Comparison of ENCODE assay signal across 8 mouse cellular contexts in genomic region chr5:124027702-124028470, GRCm38 (mm10). TPM values are rescaled to one million over a fixed set of nuclear protein-coding genes. Genes with fewer than 3 reads are reported as not detected.
A peak's percentile ranks its signal among the peaks of the same experiment; 100 is the strongest.
DNase-seq lines count a peak whose midpoint lies in the region; ATAC-seq lines count a peak whose summit lies in the region.

No protein-coding gene starts in this region.

- no peaks in the 10 kb centered on the region for H3K27me3 ChIP-seq in kidney, embryonic 15.5 days
- no peaks in the 10 kb centered on the region for H3K27me3 ChIP-seq in embryonic facial prominence, embryonic 11.5 days (ENCODE audit: control insufficient read depth, insufficient read depth, low read length)
- no peaks in the 10 kb centered on the region for H3K27me3 ChIP-seq in forebrain, embryonic 16.5 days (replicated peaks; ENCODE audit: control insufficient read depth, insufficient read depth, low read length)
- no peaks in the 10 kb centered on the region for H3K27me3 ChIP-seq in midbrain, embryonic 14.5 days (ENCODE audit: control insufficient read depth, insufficient read depth, low read length)

- ATAC-seq in kidney, embryonic 15.5 days (replicated peaks; ENCODE audit: low FRiP score) = no peak
- ATAC-seq in embryonic facial prominence, embryonic 11.5 days (replicated peaks; ENCODE audit: insufficient number of reproducible peaks, low FRiP score, low TSS enrichment, low read depth) = no peak
- no peak for ATAC-seq in forebrain, embryonic 16.5 days
- ATAC-seq in midbrain, embryonic 14.5 days (ENCODE audit: low FRiP score, low TSS enrichment) = no peak

- no peaks in the 10 kb centered on the region for H3K9me3 ChIP-seq in kidney, embryonic 15.5 days (replicated peaks)
- no peaks in the 10 kb centered on the region for H3K9me3 ChIP-seq in embryonic facial prominence, embryonic 11.5 days (replicated peaks; ENCODE audit: control insufficient read depth, low read length)
- no peaks in the 10 kb centered on the region for H3K9me3 ChIP-seq in forebrain, embryonic 16.5 days (ENCODE audit: control insufficient read depth, low read length)
- H3K9me3 ChIP-seq in midbrain, embryonic 14.5 days (ENCODE audit: control insufficient read depth, low read length) = no peaks in the 10 kb centered on the region

- 69% methylated on average over 19 of the region's 19 CpGs for WGBS in kidney, embryonic 15.5 days
- WGBS in embryonic facial prominence, embryonic 11.5 days = 78% methylated on average over 19 of the region's 19 CpGs
- WGBS in forebrain, embryonic 16.5 days = 43% methylated on average over 19 of the region's 19 CpGs
- 38% methylated on average over 19 of the region's 19 CpGs for WGBS in midbrain, embryonic 14.5 days

- peak overlapping the region; percentile 12; the same call in 1 of the 2 replicates for H3K4me2 ChIP-seq in kidney, embryonic 15.5 days
- no peak overlapping the region for H3K4me2 ChIP-seq in embryonic facial prominence, embryonic 11.5 days (ENCODE audit: low read depth, low read length)
- H3K4me2 ChIP-seq in forebrain, embryonic 16.5 days (ENCODE audit: low read length) = peak overlapping the region; percentile 32
- H3K4me2 ChIP-seq in midbrain, embryonic 14.5 days (ENCODE audit: low read length) = peak overlapping the region; percentile 83

- peaks cover 84% of the 10 kb centered on the region for H3K4me1 ChIP-seq in kidney, embryonic 15.5 days
- H3K4me1 ChIP-seq in embryonic facial prominence, embryonic 11.5 days (ENCODE audit: control insufficient read depth, insufficient read depth, low read length) = no peaks in the 10 kb centered on the region; the same call in 1 of the 2 replicates
- H3K4me1 ChIP-seq in forebrain, embryonic 16.5 days (replicated peaks; ENCODE audit: control insufficient read depth, insufficient read depth, low read length) = peaks cover 68% of the 10 kb centered on the region
- H3K4me1 ChIP-seq in midbrain, embryonic 14.5 days (ENCODE audit: control insufficient read depth, insufficient read depth, low read length) = peaks cover 51% of the 10 kb centered on the region

- H3K9ac ChIP-seq in kidney, embryonic 15.5 days = no peak overlapping the region
- no peak overlapping the region for H3K9ac ChIP-seq in embryonic facial prominence, embryonic 11.5 days (replicated peaks; ENCODE audit: low read length)
- no peak overlapping the region for H3K9ac ChIP-seq in forebrain, embryonic 16.5 days (replicated peaks; ENCODE audit: low read depth, low read length)
- H3K9ac ChIP-seq in midbrain, embryonic 14.5 days (replicated peaks; ENCODE audit: low read length) = peak overlapping the region; percentile 16; the same call in 1 of the 2 replicates

- no peak for DNase-seq in kidney, adult 11 months
- no peak for DNase-seq in embryonic facial prominence, embryonic 11.5 days (ENCODE audit: low spot score)
- no peak for DNase-seq in midbrain, embryonic 14.5 days
- DNase-seq in thymus, postnatal 14 days = no peak
- no peak for DNase-seq in right cerebral cortex, postnatal 25 days
- DNase-seq in left cerebral cortex, adult 18-20 months (ENCODE audit: low spot score in 2 of 2) = no peak

- H3K36me3 ChIP-seq in kidney, embryonic 15.5 days = no peaks in the 10 kb centered on the region
- no peaks in the 10 kb centered on the region; the same call in 1 of the 2 replicates for H3K36me3 ChIP-seq in embryonic facial prominence, embryonic 11.5 days (replicated peaks; ENCODE audit: control insufficient read depth, insufficient read depth, low read depth, low read length)
- H3K36me3 ChIP-seq in forebrain, embryonic 16.5 days (ENCODE audit: control insufficient read depth, insufficient read depth) = no peaks in the 10 kb centered on the region
- H3K36me3 ChIP-seq in midbrain, embryonic 14.5 days (ENCODE audit: control insufficient read depth, insufficient read depth, low read length) = no peaks in the 10 kb centered on the region

- no peak overlapping the region for H3K4me3 ChIP-seq in kidney, embryonic 15.5 days (replicated peaks)
- no peak overlapping the region for H3K4me3 ChIP-seq in embryonic facial prominence, embryonic 11.5 days (ENCODE audit: low read depth, low read length)
- no peak overlapping the region for H3K4me3 ChIP-seq in forebrain, embryonic 16.5 days (replicated peaks; ENCODE audit: low read length)
- no peak overlapping the region; the same call in 1 of the 2 replicates for H3K4me3 ChIP-seq in midbrain, embryonic 14.5 days (replicated peaks; ENCODE audit: low read depth, low read length)

- peak overlapping the region; percentile 54; the same call in 1 of the 2 replicates for H3K27ac ChIP-seq in kidney, embryonic 15.5 days
- H3K27ac ChIP-seq in embryonic facial prominence, embryonic 11.5 days (replicated peaks; ENCODE audit: low read depth, low read length) = 0 out of 2 replicates have a peak overlapping the region, but pooled peaks have one; percentile 17
- peak overlapping the region; percentile 52 for H3K27ac ChIP-seq in forebrain, embryonic 16.5 days (ENCODE audit: low read length)
- H3K27ac ChIP-seq in midbrain, embryonic 14.5 days (replicated peaks; ENCODE audit: low read depth, low read length) = peak overlapping the region; percentile 42; the same call in 1 of the 2 replicates

RNA-seq across cellular contexts. Expression of gene Vps37b, which starts 4.2 kb away (rescaled TPM):
- polyA plus RNA-seq in kidney, embryonic 15.5 days (2015; fragmentation: Nextera tagmentation; extraction: Ambion mirVana) = 33.8 and 35.3 TPM in 2 replicates
- polyA plus RNA-seq in embryonic facial prominence, embryonic 11.5 days (2014; fragmentation: Nextera tagmentation; extraction: Ambion mirVana) = 29.2 and 31.3 TPM in 2 replicates
- 104 and 112 TPM in 2 replicates for polyA plus RNA-seq in forebrain, embryonic 16.5 days (2015; fragmentation: Nextera tagmentation; extraction: Ambion mirVana)
- polyA plus RNA-seq in midbrain, embryonic 14.5 days (2014; fragmentation: Nextera tagmentation; extraction: Ambion mirVana) = 58.0 and 72.4 TPM in 2 replicates
- total RNA-seq in left cerebral cortex, adult 18-20 months (2021) = 10 to 100 TPM; 43.2 to 50.5 TPM

RNA-seq across cellular contexts. Expression of gene Hip1r, which starts 54.5 kb away (rescaled TPM):
- polyA plus RNA-seq in kidney, embryonic 15.5 days (2015; fragmentation: Nextera tagmentation; extraction: Ambion mirVana) = 18.2 and 20.0 TPM in 2 replicates
- polyA plus RNA-seq in embryonic facial prominence, embryonic 11.5 days (2014; fragmentation: Nextera tagmentation; extraction: Ambion mirVana) = 3.0 and 5.0 TPM in 2 replicates
- polyA plus RNA-seq in forebrain, embryonic 16.5 days (2015; fragmentation: Nextera tagmentation; extraction: Ambion mirVana) = 33.3 and 35.7 TPM in 2 replicates
- polyA plus RNA-seq in midbrain, embryonic 14.5 days (2014; fragmentation: Nextera tagmentation; extraction: Ambion mirVana) = 22.5 and 24.7 TPM in 2 replicates
- total RNA-seq in left cerebral cortex, adult 18-20 months (2021) = 10 to 100 TPM; 66.5 to 67.7 TPM
